Mouse (Mus musculus) MEL (cell line): ENCODE data around the gene Spsb1. TPM values are rescaled to one million over a fixed set of nuclear protein-coding genes. Genes with fewer than 3 reads are reported as not detected.

Experiments used
- DNase-seq: peaks from one replicate; pipeline ENCODE4 v3.0.0; 2011; ENCODE audit warnings: low read depth, low spot score
- H3K27ac ChIP-seq: 2 replicates; pipeline ENCODE4 v1.5.1; 2012; ENCODE audit warnings: low read depth, mild to moderate bottlenecking, control low read depth, low read length, moderate library complexity; ENCODE audit not compliant: control insufficient read depth
- H3K27me3 ChIP-seq, 2 experiments: fragments of 150-350 bp in 1 of 2; sonication (generic) in 1 of 2; 2 replicates each; pipeline ENCODE4 v1.6.1; 2012; ENCODE audit warnings: low read length in 2 of 2, mild to moderate bottlenecking in 2 of 2, improper control_type of control experiment in 1 of 2, moderate library complexity in 1 of 2; ENCODE audit not compliant: insufficient read depth in 2 of 2, control insufficient read depth in 1 of 2
- H3K36me3 ChIP-seq, 2 experiments: 2 replicates each; pipeline ENCODE4 v1.6.1; 2012 to 2014; ENCODE audit warnings: low read length in 2 of 2, improper control_type of control experiment in 1 of 2, inconsistent platforms in 1 of 2, mild to moderate bottlenecking in 1 of 2; ENCODE audit not compliant: insufficient read depth in 2 of 2, control insufficient read depth in 1 of 2
- H3K4me1 ChIP-seq, 2 experiments: fragments of 150-350 bp in 1 of 2; sonication (generic) in 1 of 2; 2 replicates each; pipeline ENCODE4 v1.6.1; 2012; ENCODE audit warnings: low read length in 2 of 2, improper control_type of control experiment in 1 of 2, mild to moderate bottlenecking in 1 of 2; ENCODE audit not compliant: insufficient read depth in 2 of 2, control insufficient read depth in 1 of 2
- H3K4me3 ChIP-seq, 2 experiments: fragments of 150-350 bp in 1 of 2; sonication (generic) in 1 of 2; 2 replicates each; pipeline ENCODE4 v1.5.1; 2012; ENCODE audit warnings: low read depth in 2 of 2, low read length in 2 of 2, mild to moderate bottlenecking in 2 of 2, moderate library complexity in 2 of 2, control low read depth in 1 of 2, improper control_type of control experiment in 1 of 2; ENCODE audit not compliant: control insufficient read depth in 1 of 2, insufficient read depth in 1 of 2
- H3K79me2 ChIP-seq: 2 replicates; pipeline ENCODE4 v1.6.1; 2012; ENCODE audit warnings: mild to moderate bottlenecking, low read length, moderate library complexity; ENCODE audit not compliant: control insufficient read depth, poor library complexity, insufficient read depth
- H3K9ac ChIP-seq: 2 replicates; pipeline ENCODE4 v1.6.1; 2012; ENCODE audit warnings: low read depth, mild to moderate bottlenecking, control low read depth, low read length, moderate library complexity; ENCODE audit not compliant: control insufficient read depth, poor library complexity, severe bottlenecking
- H3K9me3 ChIP-seq: fragments of 150-350 bp; sonication (generic); replicated peaks from 2 replicates; pipeline ENCODE4 v1.6.1; 2012; ENCODE audit warnings: mild to moderate bottlenecking, low read length, improper control_type of control experiment, moderate library complexity; ENCODE audit not compliant: insufficient read depth
- CHD2 ChIP-seq: IDR thresholded peaks from 2 replicates; pipeline ENCODE4 v1.6.1; 2011; ENCODE audit warnings: low read length, improper control_type of control experiment
- E2F4 ChIP-seq: IDR thresholded peaks from 2 replicates; pipeline ENCODE4 v1.6.1; 2011; ENCODE audit warnings: low read depth, low read length, improper control_type of control experiment, borderline replicate concordance
- ELF1 ChIP-seq: IDR thresholded peaks from 2 replicates; pipeline ENCODE4 v1.6.1; 2014; ENCODE audit warnings: low read depth, mild to moderate bottlenecking, inconsistent platforms, low read length, improper control_type of control experiment, moderate library complexity
- GATA1 ChIP-seq: IDR thresholded peaks from 2 replicates; pipeline ENCODE4 v1.6.1; 2011; ENCODE audit warnings: low read depth, low read length, improper control_type of control experiment
- HCFC1 ChIP-seq: IDR thresholded peaks from 2 replicates; pipeline ENCODE4 v1.6.1; 2012; ENCODE audit warnings: low read depth, mild to moderate bottlenecking, inconsistent platforms, low read length, improper control_type of control experiment, moderate library complexity
- MAFK ChIP-seq: IDR thresholded peaks from 2 replicates; pipeline ENCODE4 v1.6.1; 2011; ENCODE audit warnings: low read depth, mild to moderate bottlenecking, low read length, improper control_type of control experiment, borderline replicate concordance
- MXI1 ChIP-seq: IDR thresholded peaks from 2 replicates; pipeline ENCODE4 v1.6.1; 2011; ENCODE audit warnings: mild to moderate bottlenecking, low read depth, low read length, improper control_type of control experiment
- MYB ChIP-seq: IDR thresholded peaks from 2 replicates; pipeline ENCODE4 v1.6.1; 2011; ENCODE audit warnings: mild to moderate bottlenecking, low read depth, low read length, improper control_type of control experiment
- NELFE ChIP-seq: IDR thresholded peaks from 2 replicates; pipeline ENCODE4 v1.6.1; 2011; ENCODE audit warnings: low read depth, low read length, improper control_type of control experiment
- NRF1 ChIP-seq: IDR thresholded peaks from 2 replicates; pipeline ENCODE4 v1.6.1; 2014; ENCODE audit warnings: low read depth, mild to moderate bottlenecking, inconsistent platforms, low read length, improper control_type of control experiment, moderate library complexity; ENCODE audit not compliant: poor library complexity, insufficient read depth, severe bottlenecking
- POLR2AphosphoS5 ChIP-seq: IDR thresholded peaks from 2 replicates; pipeline ENCODE4 v1.6.1; 2012; ENCODE audit warnings: low read depth, borderline replicate concordance, mild to moderate bottlenecking, inconsistent platforms, low read length, moderate library complexity, mixed read lengths
- SMC3 ChIP-seq: IDR thresholded peaks from 2 replicates; pipeline ENCODE4 v1.6.1; 2011; ENCODE audit warnings: low read depth, low read length, improper control_type of control experiment
- TAL1 ChIP-seq: IDR thresholded peaks from 2 replicates; pipeline ENCODE4 v1.6.1; 2012; ENCODE audit warnings: mild to moderate bottlenecking, inconsistent platforms, low read length, moderate library complexity, mixed read lengths
- TBP ChIP-seq: IDR thresholded peaks from 2 replicates; pipeline ENCODE4 v1.8.0; 2011; ENCODE audit warnings: low read depth, low read length, improper control_type of control experiment
- TCF12 ChIP-seq: IDR thresholded peaks from 2 replicates; pipeline ENCODE4 v1.6.1; 2014; ENCODE audit warnings: low read depth, mild to moderate bottlenecking, inconsistent platforms, low read length, improper control_type of control experiment, moderate library complexity
- ZC3H11A ChIP-seq: IDR thresholded peaks from 2 replicates; pipeline ENCODE4 v1.6.1; 2012; ENCODE audit warnings: low read depth, mild to moderate bottlenecking, inconsistent platforms, low read length, improper control_type of control experiment
- ZMIZ1 ChIP-seq: IDR thresholded peaks from 2 replicates; pipeline ENCODE4 v1.6.1; 2012; ENCODE audit warnings: low read depth, mild to moderate bottlenecking, inconsistent platforms, low read length, improper control_type of control experiment, moderate library complexity
- ZNF384 ChIP-seq: IDR thresholded peaks from 2 replicates; pipeline ENCODE4 v1.6.1; 2012; ENCODE audit warnings: low read depth, mild to moderate bottlenecking, inconsistent platforms, low read length, improper control_type of control experiment
- polyA plus RNA-seq, 2 experiments: library from polyadenylated mRNA; stranded (reverse) in 1 of 2; unstranded in 1 of 2; fragments of >175 nt in 1 of 2; fragments of >200 nt in 1 of 2; gene quantifications; 2 replicates each; pipeline versions ENCODE4 v1.2.1 to v1.2.4; 2012; ENCODE audit warnings: low replicate concordance in 2 of 2, low read depth in 1 of 2; ENCODE audit not compliant: insufficient read length in 2 of 2, insufficient read depth in 1 of 2, missing spikeins in 1 of 2
- total RNA-seq: library from RNA; depleted of rRNA; stranded (reverse); fragments of 300-350 nt; gene quantifications from 2 replicates; pipeline ENCODE4 v1.2.3, GENCODE M21; 2012

Spsb1 gene
- total and polyA plus RNA-seq, 3 experiments, result 0.12 to 0.25 TPM; not detected in 1

DNA sequence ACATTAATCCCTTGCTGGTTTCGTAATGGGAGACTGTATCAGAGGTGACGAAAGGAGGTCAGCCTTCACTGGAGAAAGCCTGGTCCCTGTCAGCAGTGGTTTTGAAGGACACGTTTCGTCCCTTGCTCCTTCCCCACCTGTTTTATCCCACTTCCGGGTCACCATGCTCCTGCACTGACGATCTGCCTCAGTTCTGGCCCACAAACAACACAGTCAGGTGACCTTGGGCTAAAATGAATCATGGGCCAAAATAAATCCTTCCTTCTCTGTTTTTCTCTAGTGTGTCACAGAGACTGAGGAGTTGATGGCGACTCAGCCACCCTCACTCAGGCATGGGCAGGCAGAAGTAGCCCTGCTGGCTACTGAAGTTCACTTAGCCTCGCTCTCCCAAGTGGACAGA lies 20.4 kb upstream of the Spsb1 start:
- TF ChIP-seq MXI1, result no peak
- TF ChIP-seq POLR2AphosphoS5, result no peak
- no peak for TF ChIP-seq TCF12
- TF ChIP-seq TBP, result no peak
- TF ChIP-seq SMC3, result no peak
- no peak for TF ChIP-seq TAL1
- no peak for TF ChIP-seq HCFC1
- no peak for TF ChIP-seq CHD2
- TF ChIP-seq ZMIZ1, result no peak
- no peak for TF ChIP-seq E2F4
- TF ChIP-seq MYB, result no peak
- H3K79me2 ChIP-seq, result no peaks in the 10 kb centered on the region
- no peak overlapping the region for H3K4me3 ChIP-seq
- H3K27me3 ChIP-seq, result no peaks in the 10 kb centered on the region
- no peak overlapping the region for H3K27ac ChIP-seq
- H3K36me3 ChIP-seq, result 0 out of 4 replicates have a peak, but pooled peaks cover 0 to 2% of the 10 kb centered on the region in 2 experiments
- H3K9me3 ChIP-seq, result no peaks in the 10 kb centered on the region
- H3K9ac ChIP-seq, result no peak overlapping the region
- H3K4me1 ChIP-seq, result peaks cover 0 to 3% of the 10 kb centered on the region in 2 experiments; a peak in 2 of 4 replicates
- no peak for DNase-seq

DNA sequence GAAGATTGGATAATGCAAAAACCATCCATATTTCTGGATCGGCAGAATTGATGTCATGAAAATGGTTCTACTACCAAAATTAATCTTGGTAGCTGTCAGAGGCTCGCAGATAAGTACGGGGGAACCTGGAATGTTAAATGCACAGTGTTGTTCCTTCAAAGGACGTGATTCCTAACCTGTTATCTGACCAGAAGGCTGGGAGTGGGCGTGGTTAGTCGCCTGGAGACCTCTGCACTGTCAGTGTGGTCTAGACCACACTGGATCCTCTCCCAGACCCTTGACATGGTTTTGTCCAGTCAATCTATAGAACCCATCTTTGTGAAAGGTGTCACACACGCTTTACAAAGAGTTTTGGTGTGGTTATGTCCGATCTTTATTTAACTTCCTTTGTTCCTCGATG lies 16.6 kb upstream of the Spsb1 start:
- Histone ChIP-seq H3K36me3 (no peaks in the 10 kb centered on the region), H3K4me1 (no peaks in the 10 kb centered on the region), H3K4me3 (no peak overlapping the region), H3K27ac (no peak overlapping the region), H3K79me2 (no peaks in the 10 kb centered on the region), H3K27me3 (no peaks in the 10 kb centered on the region), H3K9ac (no peak overlapping the region), H3K9me3 (no peaks in the 10 kb centered on the region)
- no peak for DNase-seq
- no peak for TF ChIP-seq MAFK
- no peak for TF ChIP-seq ELF1
- no peak for TF ChIP-seq NELFE
- TF ChIP-seq TBP, result no peak
- TF ChIP-seq ZNF384, result no peak
- TF ChIP-seq NRF1, result no peak
- no peak for TF ChIP-seq HCFC1
- TF ChIP-seq CHD2, result no peak
- TF ChIP-seq ZC3H11A, result no peak
- no peak for TF ChIP-seq GATA1
